Mouse (Mus musculus): Measurements from ENCODE around the gene Robo4.

DNA sequence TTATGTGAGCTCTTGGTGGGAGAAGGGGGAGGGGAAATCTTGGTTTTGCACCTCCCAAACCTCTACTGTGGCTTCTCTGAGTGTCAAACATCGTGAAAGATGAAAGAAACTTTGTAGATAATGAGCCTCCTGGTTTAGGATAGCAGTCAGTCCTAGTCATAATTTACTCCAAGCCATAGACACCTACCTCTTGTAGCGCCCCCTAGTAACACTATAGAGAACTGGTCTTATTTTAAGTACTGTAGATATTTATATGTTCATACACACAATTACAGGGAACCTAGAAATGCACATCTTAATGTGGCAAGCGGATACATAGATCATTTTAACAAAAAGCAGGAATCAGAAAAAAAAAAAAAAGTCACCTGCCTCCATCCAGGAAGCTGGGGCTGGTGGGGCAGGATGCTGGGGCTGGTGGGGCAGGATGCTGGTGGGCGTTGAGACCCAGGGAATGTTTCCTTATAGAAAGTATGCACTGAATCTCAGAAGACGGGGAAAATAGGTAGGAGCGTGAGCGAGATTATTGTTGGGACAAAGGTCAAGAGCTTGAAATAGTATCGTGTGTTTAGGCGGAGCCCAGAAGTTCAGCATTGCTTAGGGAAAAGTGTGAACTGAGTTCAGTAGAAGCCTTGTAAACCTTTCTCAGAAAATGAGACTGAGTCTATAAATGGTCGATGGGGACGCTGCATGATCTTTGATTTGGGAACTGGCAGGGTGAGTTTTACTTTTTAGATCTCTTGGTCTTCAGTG, 33.4 kb upstream of the Robo4 start:
- TF ChIP-seq POLR2A (IDR thresholded peaks at IDR 0.05; ENCODE audit: low read depth, low read length) (no peak), CTCF (conservative IDR thresholded peaks at IDR 0.05; ENCODE audit: insufficient read depth, insufficient read length, low read depth, low read length) (no peak)

All from kidney, adult 2 months (tissue).